Mouse (Mus musculus): ENCODE results near the gene Rad23b. TPM values are rescaled to one million over a fixed set of nuclear protein-coding genes. Genes with fewer than 3 reads are reported as not detected.
A peak's percentile ranks its signal among the peaks of the same experiment; 100 is the strongest.
"Not testable (repeated sequence)": the region's sequence is repeated elsewhere in the genome, so short reads cannot be mapped to it uniquely, and the experiment has no call there.

The Rad23b gene
- 33.5 and 36.6 TPM in 2 replicates for polyA plus RNA-seq (2015; fragmentation: Nextera tagmentation; extraction: Ambion mirVana)

DNA sequence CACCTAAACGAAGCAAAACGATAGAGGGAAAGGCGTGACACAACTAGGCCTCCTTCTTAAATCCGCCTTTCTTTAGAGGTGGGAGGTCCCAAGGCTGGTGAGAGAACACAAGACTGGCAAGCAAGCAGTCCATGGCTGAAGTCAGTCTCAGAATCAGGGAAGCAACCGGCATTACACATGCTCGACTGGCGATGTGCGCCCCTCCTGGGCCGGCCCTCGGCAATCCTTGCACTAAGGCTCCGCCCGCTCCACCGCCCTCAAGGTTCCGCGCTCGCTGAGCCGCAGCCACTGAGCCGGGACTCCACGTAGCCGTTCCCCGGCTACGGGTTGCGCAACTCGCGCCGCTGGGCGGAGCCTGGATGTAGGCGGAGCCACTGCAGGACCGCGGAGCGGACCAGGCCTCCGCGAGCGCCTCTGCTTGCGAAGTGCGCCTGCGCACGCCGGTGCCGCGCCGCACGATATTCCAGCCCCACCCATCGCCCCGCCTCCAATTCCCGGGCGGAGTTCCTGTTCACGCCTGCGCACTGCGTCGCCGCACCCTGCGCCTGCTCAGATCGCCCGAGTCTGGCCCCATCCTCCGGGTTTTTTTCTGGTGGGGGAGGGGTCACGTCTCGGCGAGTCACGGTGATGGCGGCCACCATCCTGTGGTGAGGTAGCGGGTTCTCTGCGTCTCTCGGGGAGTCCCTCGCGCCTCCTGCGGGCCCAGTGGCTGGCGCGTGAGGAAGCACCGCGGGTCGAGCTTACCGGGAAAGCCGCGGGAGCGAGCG lies at the start of gene Rad23b:
TSS of gene Rad23b (plus strand) at position 592 of the 767 bp plus-strand sequence.
- no peaks in the 10 kb centered on the region for H3K9me3 ChIP-seq (replicated peaks)
- WGBS (ENCODE audit: insufficient replicate concordance) = under 1% methylated on average over 77 of the region's 77 CpGs
- peak; percentile 89 for ATAC-seq (ENCODE audit: insufficient read depth)
- H3K27me3 ChIP-seq = no peaks in the 10 kb centered on the region
- H3K27ac ChIP-seq (replicated peaks) = peak within 1 kb of the TSS; percentile 92
- no peaks in the 10 kb centered on the region for H3K36me3 ChIP-seq (replicated peaks)
- H3K4me1 ChIP-seq (replicated peaks) = peaks cover 41% of the 10 kb centered on the region
- peak within 1 kb of the TSS; percentile 94 for H3K4me2 ChIP-seq
- peak within 1 kb of the TSS; percentile 98 for H3K9ac ChIP-seq
- H3K4me3 ChIP-seq (replicated peaks) = peak within 1 kb of the TSS; percentile 98

- no peaks in the 10 kb centered on the region for H3K4me1 ChIP-seq (replicated peaks)
- no peak overlapping the region for H3K9ac ChIP-seq
- WGBS (ENCODE audit: insufficient replicate concordance) = 59% methylated on average over 5 of the region's 5 CpGs
- no peak overlapping the region for H3K4me3 ChIP-seq (replicated peaks)
- H3K36me3 ChIP-seq (replicated peaks) = no peaks in the 10 kb centered on the region
- H3K27ac ChIP-seq (replicated peaks) = no peak overlapping the region
- H3K9me3 ChIP-seq (replicated peaks) = no peaks in the 10 kb centered on the region
- H3K4me2 ChIP-seq = no peak overlapping the region
- H3K27me3 ChIP-seq = no peaks in the 10 kb centered on the region; the same call in 1 of the 2 replicates
- no peak for ATAC-seq (ENCODE audit: insufficient read depth)
These were observed 45.7 kb upstream of the Rad23b start for GRCm38 (mm10) chr4:55304121-55304520.

DNA sequence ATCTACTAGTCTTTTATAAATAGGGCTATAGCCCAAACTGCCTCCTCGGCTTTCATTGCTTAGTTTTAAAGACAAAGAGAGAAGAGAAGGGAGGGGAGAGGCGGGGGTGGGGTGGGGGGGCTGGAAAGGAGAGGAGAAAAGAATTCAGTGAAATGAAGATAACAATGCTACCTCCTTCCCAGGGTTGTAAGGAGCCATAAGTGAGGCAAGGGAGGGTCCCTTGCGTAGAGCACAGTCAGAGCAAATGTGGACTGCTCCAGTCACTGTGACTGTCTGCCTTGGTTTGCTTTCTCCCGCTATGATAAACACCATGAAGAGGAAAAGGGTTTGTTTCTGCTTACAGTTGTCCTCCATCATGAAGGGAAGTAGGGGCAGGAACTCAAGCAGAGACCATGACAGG lies 43.2 kb upstream of the Rad23b start:
- no peak overlapping the region for H3K4me3 ChIP-seq (replicated peaks)
- no peak overlapping the region for H3K27ac ChIP-seq (replicated peaks)
- no peaks in the 10 kb centered on the region for H3K36me3 ChIP-seq (replicated peaks)
- WGBS (ENCODE audit: insufficient replicate concordance) = 51% methylated on average over 4 of the region's 4 CpGs
- ATAC-seq (ENCODE audit: insufficient read depth) = no peak
- H3K9ac ChIP-seq = no peak overlapping the region
- H3K4me2 ChIP-seq = no peak overlapping the region
- H3K4me1 ChIP-seq (replicated peaks) = no peaks in the 10 kb centered on the region
- H3K9me3 ChIP-seq (replicated peaks) = no peaks in the 10 kb centered on the region
- H3K27me3 ChIP-seq = no peaks in the 10 kb centered on the region

DNA sequence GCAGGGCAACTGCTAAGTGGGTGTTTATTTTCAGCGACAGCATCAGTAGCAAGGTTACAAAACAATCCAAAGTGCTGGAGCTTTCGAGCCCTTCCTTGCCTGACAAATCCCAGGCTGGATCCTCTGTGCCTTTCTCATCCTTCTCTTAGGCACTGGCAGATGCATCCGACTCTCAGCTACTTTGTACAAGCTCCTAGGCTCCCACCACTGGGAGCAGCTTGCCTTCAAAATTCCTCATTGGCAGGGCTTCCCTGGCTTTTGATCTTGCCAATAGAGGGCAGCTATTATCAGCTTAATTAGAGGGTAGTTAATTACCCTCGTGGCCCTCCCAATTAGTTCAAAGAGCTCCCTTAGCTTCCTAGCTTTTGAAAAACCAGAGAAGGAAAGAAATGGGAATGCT lies 33.1 kb upstream of the Rad23b start:
- H3K9ac ChIP-seq = no peak overlapping the region
- H3K9me3 ChIP-seq (replicated peaks) = no peaks in the 10 kb centered on the region
- no peaks in the 10 kb centered on the region for H3K4me1 ChIP-seq (replicated peaks)
- 45% methylated on average over 4 of the region's 4 CpGs for WGBS (ENCODE audit: insufficient replicate concordance)
- H3K27ac ChIP-seq (replicated peaks) = no peak overlapping the region
- H3K4me3 ChIP-seq (replicated peaks) = no peak overlapping the region
- no peak overlapping the region for H3K4me2 ChIP-seq
- no peaks in the 10 kb centered on the region for H3K27me3 ChIP-seq
- ATAC-seq (ENCODE audit: insufficient read depth) = no peak
- H3K36me3 ChIP-seq (replicated peaks) = no peaks in the 10 kb centered on the region

- H3K4me3 ChIP-seq (replicated peaks); H3K9me3 ChIP-seq (replicated peaks); H3K27ac ChIP-seq (replicated peaks); H3K9ac ChIP-seq; H3K27me3 ChIP-seq; H3K36me3 ChIP-seq (replicated peaks); H3K4me2 ChIP-seq; ATAC-seq (ENCODE audit: insufficient read depth); H3K4me1 ChIP-seq (replicated peaks): not testable (repeated sequence)
- WGBS (ENCODE audit: insufficient replicate concordance) = 75% methylated on average over 9 of the region's 9 CpGs
These were observed 31.5 kb upstream of the Rad23b start for GRCm38 (mm10) chr4:55318350-55318749.

- H3K4me2 ChIP-seq = no peak overlapping the region
- 0 out of 2 replicates have a peak, but pooled peaks cover 4% of the 10 kb centered on the region for H3K4me1 ChIP-seq (replicated peaks)
- no peaks in the 10 kb centered on the region for H3K36me3 ChIP-seq (replicated peaks)
- no peaks in the 10 kb centered on the region for H3K27me3 ChIP-seq
- ATAC-seq (ENCODE audit: insufficient read depth) = no peak
- no peak overlapping the region for H3K4me3 ChIP-seq (replicated peaks)
- no peak overlapping the region for H3K9ac ChIP-seq
- no peak overlapping the region for H3K27ac ChIP-seq (replicated peaks)
- 67% methylated on average over 4 of the region's 4 CpGs for WGBS (ENCODE audit: insufficient replicate concordance)
- no peaks in the 10 kb centered on the region for H3K9me3 ChIP-seq (replicated peaks)
These were observed 23.9 kb upstream of the Rad23b start for GRCm38 (mm10) chr4:55325786-55326518.

GRCm38 (mm10) chr4:55327508-55327907 lies 22.3 kb upstream of the Rad23b start:
- H3K27ac ChIP-seq (replicated peaks) = no peak overlapping the region
- H3K9me3 ChIP-seq (replicated peaks) = no peaks in the 10 kb centered on the region
- H3K4me3 ChIP-seq (replicated peaks) = no peak overlapping the region
- H3K36me3 ChIP-seq (replicated peaks) = no peaks in the 10 kb centered on the region
- H3K4me2 ChIP-seq = no peak overlapping the region
- WGBS (ENCODE audit: insufficient replicate concordance) = 20% methylated on average over 4 of the region's 4 CpGs
- no peak for ATAC-seq (ENCODE audit: insufficient read depth)
- H3K4me1 ChIP-seq (replicated peaks) = 0 out of 2 replicates have a peak, but pooled peaks cover 4% of the 10 kb centered on the region
- no peak overlapping the region for H3K9ac ChIP-seq
- H3K27me3 ChIP-seq = no peaks in the 10 kb centered on the region

GRCm38 (mm10) chr4:55328471-55328870 lies 21.4 kb upstream of the Rad23b start:
- Histone ChIP-seq H3K27ac (replicated peaks) (no peak overlapping the region), H3K36me3 (replicated peaks) (no peaks in the 10 kb centered on the region), H3K4me1 (replicated peaks) (0 out of 2 replicates have a peak, but pooled peaks cover 4% of the 10 kb centered on the region), H3K9ac (no peak overlapping the region), H3K4me2 (no peak overlapping the region), H3K4me3 (replicated peaks) (no peak overlapping the region), H3K27me3 (no peaks in the 10 kb centered on the region), H3K9me3 (replicated peaks) (no peaks in the 10 kb centered on the region)
- WGBS (ENCODE audit: insufficient replicate concordance) = 82% methylated on average over 11 of the region's 11 CpGs
- no peak for ATAC-seq (ENCODE audit: insufficient read depth)

GRCm38 (mm10) chr4:55328928-55329327 lies 20.9 kb upstream of the Rad23b start:
- WGBS (ENCODE audit: insufficient replicate concordance) = 75% methylated on average over 6 of the region's 7 CpGs

GRCm38 (mm10) chr4:55329621-55330346 lies 20.1 kb upstream of the Rad23b start:
- no peaks in the 10 kb centered on the region for H3K27me3 ChIP-seq
- no peak overlapping the region for H3K4me3 ChIP-seq (replicated peaks)
- no peak overlapping the region for H3K4me2 ChIP-seq
- H3K36me3 ChIP-seq (replicated peaks) = no peaks in the 10 kb centered on the region
- no peak overlapping the region for H3K9ac ChIP-seq
- H3K4me1 ChIP-seq (replicated peaks) = 0 out of 2 replicates have a peak, but pooled peaks cover 6% of the 10 kb centered on the region
- no peak for ATAC-seq (ENCODE audit: insufficient read depth)
- WGBS (ENCODE audit: insufficient replicate concordance) = 69% methylated on average over 8 of the region's 8 CpGs
- H3K27ac ChIP-seq (replicated peaks) = no peak overlapping the region
- no peaks in the 10 kb centered on the region for H3K9me3 ChIP-seq (replicated peaks)

More at GRCm38 (mm10) chr4:55328928-55329327, 20.9 kb upstream of the Rad23b start:
- not testable (repeated sequence) for H3K9ac ChIP-seq; H3K4me3 ChIP-seq (replicated peaks); H3K9me3 ChIP-seq (replicated peaks); H3K4me2 ChIP-seq; H3K4me1 ChIP-seq (replicated peaks); H3K36me3 ChIP-seq (replicated peaks); ATAC-seq (ENCODE audit: insufficient read depth); H3K27me3 ChIP-seq; H3K27ac ChIP-seq (replicated peaks)

Data from liver, embryonic 15.5 days (tissue).